Mouse (Mus musculus) brain, embryonic 14.5 days (tissue): ENCODE measurements around the gene Fjx1.

Experiments used
- CTCF ChIP-seq: fragments of 200-500 bp; IDR thresholded peaks from 2 replicates; pipeline ENCODE4 v1.5.1; 2012; ENCODE audit warnings: inconsistent platforms, mild to moderate bottlenecking, moderate library complexity, borderline replicate concordance; ENCODE audit not compliant: insufficient read depth, insufficient read length; ENCODE audit errors: extremely low read depth
- POLR2A ChIP-seq: fragments of 200-500 bp; IDR thresholded peaks from 2 replicates; pipeline ENCODE4 v1.6.1; 2012; ENCODE audit warnings: mild to moderate bottlenecking, inconsistent platforms, borderline replicate concordance; ENCODE audit not compliant: poor library complexity, insufficient read depth, insufficient read length, severe bottlenecking; ENCODE audit errors: extremely low read depth

- TF ChIP-seq CTCF, result no peak
- no peak for TF ChIP-seq POLR2A
Measured at GRCm38 (mm10) chr2:102431084-102431483, 21.2 kb downstream of the Fjx1 start.
